Mouse (Mus musculus): ENCODE results near the gene Clta. TPM values are rescaled to one million over a fixed set of nuclear protein-coding genes. Genes with fewer than 3 reads are reported as not detected.

The Clta gene
- total and polyA plus RNA-seq, 3 experiments, result 301 to 454 (median 450) TPM

DNA sequence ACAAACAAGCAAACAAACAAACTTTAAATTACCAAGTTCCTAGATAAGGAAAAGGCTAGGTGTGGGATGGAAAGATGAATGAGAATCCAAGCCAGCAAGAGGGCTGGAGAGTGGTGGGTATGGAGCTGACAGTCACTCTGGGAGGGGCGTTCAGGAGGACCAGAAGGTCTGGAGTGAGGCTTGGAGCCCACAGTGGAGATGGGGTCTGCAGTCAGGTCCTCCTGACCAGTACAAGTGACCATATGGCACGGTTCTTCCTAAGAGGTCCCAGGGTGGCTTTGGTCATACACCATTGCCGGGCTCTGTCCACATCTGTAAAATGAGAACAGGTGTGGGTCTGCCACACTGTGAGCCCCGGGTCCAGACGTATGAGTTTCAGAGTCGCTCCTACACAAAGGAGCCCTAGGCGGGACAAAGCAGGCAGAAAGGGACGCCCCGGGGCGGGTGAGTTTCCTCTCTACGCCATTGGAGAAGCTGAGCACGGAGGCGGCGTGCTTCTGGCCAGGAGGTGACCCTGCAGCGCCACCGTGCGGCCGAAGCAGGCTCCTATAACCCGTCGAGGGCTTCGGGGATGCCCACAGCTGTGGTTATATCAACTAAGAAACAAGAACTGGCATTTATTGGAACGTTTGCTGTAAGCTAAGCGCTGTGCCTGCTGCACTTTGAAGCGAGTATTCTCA is 22.1 kb upstream of the Clta start:
- Histone ChIP-seq H3K9me3 (replicated peaks; ENCODE audit: low read length) (no peaks in the 10 kb centered on the region), H3K36me3 (replicated peaks in 1 of 2; ENCODE audit: control insufficient read depth in 1 of 2, insufficient read depth in 1 of 2, low read length in 1 of 2) (peaks cover 15 to 31% of the 10 kb centered on the region in 2 experiments), H3K4me3 (replicated peaks in 1 of 3; ENCODE audit: low read depth in 2 of 3, low read length in 2 of 3, poor library complexity in 1 of 3) (peak overlapping the region in 1 of 3 experiments; percentile 29), H3K27me3 (replicated peaks) (no peaks in the 10 kb centered on the region), H3K27ac (ENCODE audit: insufficient read depth, low read depth) (no peak overlapping the region), H3K9ac (ENCODE audit: insufficient read depth, low read depth) (peak overlapping the region; percentile 35), H3K79me2 (replicated peaks; ENCODE audit: control insufficient read depth, extremely low read depth, insufficient read depth, poor library complexity, severe bottlenecking) (no peaks in the 10 kb centered on the region), H3K4me1 (ENCODE audit: control insufficient read depth in 1 of 2, insufficient read depth in 2 of 2) (peaks cover 10 to 52% of the 10 kb centered on the region in 2 experiments; a peak in 3 of 4 replicates), H3K4me2 (ENCODE audit: insufficient read depth, low read depth, poor library complexity, severe bottlenecking) (peak overlapping the region; percentile 35; the same call in 1 of the 2 replicates)
- DNase-seq (ENCODE audit: extremely low read depth), result peak; percentile 93
- TF ChIP-seq BHLHE40 (IDR thresholded peaks at IDR 0.05; ENCODE audit: low read depth, low read length) (0 out of 2 replicates have a peak, but pooled peaks have one; percentile 25), NELFE (IDR thresholded peaks at IDR 0.05; ENCODE audit: low read depth, low read length) (peak; percentile 37; the same call in 1 of the 2 replicates), RCOR1 (conservative IDR thresholded peaks at IDR 0.05; ENCODE audit: low read depth, low read length) (no peak), RAD21 (IDR thresholded peaks at IDR 0.05; ENCODE audit: low read depth, low read length) (peak; percentile 100), ZKSCAN1 (IDR thresholded peaks at IDR 0.05; ENCODE audit: borderline replicate concordance, low read depth, low read length) (no peak), PAX5 (IDR thresholded peaks at IDR 0.05; ENCODE audit: low read length) (no peak), NRF1 (IDR thresholded peaks at IDR 0.05; ENCODE audit: low read depth, low read length) (peak; percentile 30; the same call in 1 of the 2 replicates), E2F4 (IDR thresholded peaks at IDR 0.05; ENCODE audit: insufficient replicate concordance, low read depth, low read length) (no peak), ZNF384 (IDR thresholded peaks at IDR 0.05; ENCODE audit: low read depth, low read length) (no peak), CHD2 (IDR thresholded peaks at IDR 0.05; ENCODE audit: low read length) (no peak), SIN3A (IDR thresholded peaks at IDR 0.05; ENCODE audit: low read length) (no peak), CHD1 (IDR thresholded peaks at IDR 0.05; ENCODE audit: low read depth, low read length) (no peak), IRF4 (IDR thresholded peaks at IDR 0.05; ENCODE audit: low read depth, low read length) (peak; percentile 43; the same call in 1 of the 2 replicates), USF1 (IDR thresholded peaks at IDR 0.05; ENCODE audit: low read depth, low read length) (no peak), MEF2A (IDR thresholded peaks at IDR 0.05; ENCODE audit: borderline replicate concordance, low read depth, low read length) (peak; percentile 54; the same call in 1 of the 2 replicates), ZC3H11A (IDR thresholded peaks at IDR 0.05; ENCODE audit: low read depth, low read length) (peak; percentile 97), KAT2A (IDR thresholded peaks at IDR 0.05; ENCODE audit: insufficient replicate concordance, low read length) (no peak), TCF12 (IDR thresholded peaks at IDR 0.05; ENCODE audit: low read depth, low read length) (peak; percentile 42; the same call in 1 of the 2 replicates), POLR2A (IDR thresholded peaks at IDR 0.05; ENCODE audit: low read depth, low read length) (peak; percentile 61), JUN (IDR thresholded peaks at IDR 0.05; ENCODE audit: insufficient read depth, low read depth, low read length) (no peak), ETS1 (conservative IDR thresholded peaks at IDR 0.05; ENCODE audit: low read depth, low read length) (no peak), TBP (conservative IDR thresholded peaks at IDR 0.05; ENCODE audit: low read depth, low read length) (no peak), MYC (IDR thresholded peaks at IDR 0.05; ENCODE audit: low read depth, low read length) (peak; percentile 87), POLR2AphosphoS2 (IDR thresholded peaks at IDR 0.05; ENCODE audit: low read depth, low read length) (no peak), JUND (conservative IDR thresholded peaks at IDR 0.05; ENCODE audit: low read depth, low read length) (no peak), MXI1 (IDR thresholded peaks at IDR 0.05; ENCODE audit: low read depth, low read length) (0 out of 2 replicates have a peak, but pooled peaks have one; percentile 62), EP300 (IDR thresholded peaks at IDR 0.05; ENCODE audit: low read length) (no peak), ELF1 (IDR thresholded peaks at IDR 0.05; ENCODE audit: low read depth, low read length) (no peak; the same call in 1 of the 2 replicates), UBTF (IDR thresholded peaks at IDR 0.05; ENCODE audit: low read depth, low read length) (no peak), SMC3 (IDR thresholded peaks at IDR 0.05; ENCODE audit: low read depth, low read length) (peak; percentile 98), USF2 (conservative IDR thresholded peaks at IDR 0.05; ENCODE audit: low read depth, low read length) (no peak), GABPA (IDR thresholded peaks at IDR 0.05; ENCODE audit: insufficient replicate concordance, low read depth, low read length) (no peak), HCFC1 (IDR thresholded peaks at IDR 0.05; ENCODE audit: low read depth, low read length) (no peak), MAZ (IDR thresholded peaks at IDR 0.05; ENCODE audit: low read depth, low read length) (no peak), CTCF (conservative IDR thresholded peaks at IDR 0.05 in 1 of 2, IDR thresholded peaks at IDR 0.05 in 1 of 2; ENCODE audit: low read depth in 2 of 2, low read length in 2 of 2) (peak; percentile 27 to 99; a peak in 3 of 4 replicates), ZMIZ1 (IDR thresholded peaks at IDR 0.05; ENCODE audit: low read depth, low read length) (no peak), MAFK (IDR thresholded peaks at IDR 0.05; ENCODE audit: insufficient replicate concordance, low read length) (no peak), MAX (IDR thresholded peaks at IDR 0.05; ENCODE audit: low read length) (peak; percentile 86)
- in situ Hi-C loops (cut with MboI; ENCODE audit: low pct_ligation_motif_present, low pct_unique_long_range_greater_than_20kb, low sequenced_read_pairs) (loop anchor here (5.0 to 25.0 kb wide), 2 partner anchors 55 to 245 kb away; partner anchors contain the start of genes Hrct1 and Spaar), dilution Hi-C loops (cut with MboI; ENCODE audit: extremely low pct_ligation_motif_present, extremely low pct_unique_long_range_greater_than_20kb, low sequenced_read_pairs) (no loop called here)

Data from CH12.LX (cell line).